11 mouse cellular contexts compared by ENCODE assay signal in genomic region chr17:30198422-30198821, GRCm38 (mm10).
DNase-seq lines count a peak whose midpoint lies in the region; ATAC-seq lines count a peak whose summit lies in the region.
"Had no signal": no experiment of that assay in that cellular context is flagged by ENCODE, and none has a peak within 500 bp of the region (broad histone marks: within the 10 kb centered on the region; RNA-seq: fewer than 3 reads in every experiment).

No protein-coding gene starts in this region.

- ATAC-seq in limb, embryonic 12.5 days (ENCODE audit: insufficient number of reproducible peaks, insufficient read depth, low FRiP score, low TSS enrichment, low read depth), result no peak
- ATAC-seq: forebrain, embryonic 14.5 days; hindbrain, embryonic 16.5 days; Patski had no signal

- H3K9me3 ChIP-seq in limb, embryonic 12.5 days, result no peaks in the 10 kb centered on the region

- H3K4me2 ChIP-seq in limb, embryonic 12.5 days, result no peak overlapping the region

- H3K4me3 ChIP-seq in limb, embryonic 12.5 days (replicated peaks), result no peak overlapping the region

- H3K27ac ChIP-seq in limb, embryonic 12.5 days, result peak overlapping the region; percentile 50

- H3K9ac ChIP-seq in limb, embryonic 12.5 days (replicated peaks), result no peak overlapping the region

- intact Hi-C loops in heart, postnatal 25 days (cut with DNase I), result loop anchor here (5.0 to 10.0 kb wide), 3 partner anchors 86 to 221 kb away; no protein-coding TSS in a partner anchor

- peaks cover 80% of the 10 kb centered on the region for H3K4me1 ChIP-seq in limb, embryonic 12.5 days (replicated peaks)

- no peaks in the 10 kb centered on the region for H3K27me3 ChIP-seq in limb, embryonic 12.5 days
- H3K27me3 ChIP-seq: Patski had no signal

- 52% methylated on average over 10 of the region's 10 CpGs for WGBS in limb, embryonic 12.5 days

- peaks cover 31% of the 10 kb centered on the region for H3K36me3 ChIP-seq in limb, embryonic 12.5 days

- peak; percentile 96 for DNase-seq in heart, adult 11 months
- no peak for DNase-seq in heart, postnatal 25 days (ENCODE audit: low spot score)
- DNase-seq in right cerebral cortex, postnatal 14 days, result peak; percentile 9
- DNase-seq in right cerebral cortex, adult 2 months (ENCODE audit: low spot score in 2 of 2), result no peak
- DNase-seq in heart, adult 9 months (ENCODE audit: low spot score in 2 of 2), result peak; percentile 48 to 52
- no peak for DNase-seq in left cerebral cortex, adult 9 months (ENCODE audit: low spot score in 2 of 2)
- DNase-seq in left cerebral cortex, adult 18-20 months (ENCODE audit: low spot score in 2 of 2), result no peak

Comparison
In these comparisons a context has a peak if more than half of its experiments do, and no peak if none do; other contexts are left out.
1. DNase-seq: peak in heart, adult 11 months (single experiment), right cerebral cortex, postnatal 14 days (single experiment) and heart, adult 9 months (2 of 2); none in heart, postnatal 25 days (single experiment), right cerebral cortex, adult 2 months (0 of 2), left cerebral cortex, adult 9 months (0 of 2) and left cerebral cortex, adult 18-20 months (0 of 2).